Mouse (Mus musculus) lung, adult 2 months (tissue): ENCODE data around the gene Mgat4a. TPM values are rescaled to one million over a fixed set of nuclear protein-coding genes. Genes with fewer than 3 reads are reported as not detected.

ENCODE experiments used
- DNase-seq: peaks from one replicate; pipeline ENCODE4 v3.0.0; 2022
- H3K4me1 ChIP-seq: fragments of 200-500 bp; 2 replicates; pipeline ENCODE4 v1.6.1; 2011; ENCODE audit warnings: low read length; ENCODE audit not compliant: control insufficient read depth, insufficient read depth
- H3K4me3 ChIP-seq: fragments of 200-500 bp; replicated peaks from 2 replicates; pipeline ENCODE3; 2011; ENCODE audit warnings: low read depth, mild to moderate bottlenecking, control low read depth, low read length; ENCODE audit errors: extremely low read depth
- CTCF ChIP-seq: fragments of 200-500 bp; IDR thresholded peaks from 2 replicates; pipeline ENCODE4 v1.5.1; 2011; ENCODE audit warnings: mild to moderate bottlenecking, low read length, control low read depth; ENCODE audit not compliant: insufficient read depth
- POLR2A ChIP-seq: fragments of 200-500 bp; IDR thresholded peaks from 2 replicates; pipeline ENCODE4 v1.6.1; 2011; ENCODE audit warnings: low read depth, mild to moderate bottlenecking, control low read depth, low read length, borderline replicate concordance; ENCODE audit errors: extremely low read depth
- WGBS: fragments of 180-500 bp; shearing (Covaris S2); methylation state at CpG from one replicate; pipeline ENCODE4 v1.1.7; 2018; 5-methylcytosine and 5-hydroxymethylcytosine counted together
- polyA plus RNA-seq: library from polyadenylated mRNA; depleted of rRNA; stranded (reverse); fragments of >200 nt; gene quantifications from 2 replicates; pipeline ENCODE4 v1.2.3, GENCODE M21; 2012

The Mgat4a gene
- polyA plus RNA-seq, 1 experiment: 4.2 TPM

GRCm38 (mm10) chr1:37451270-37451669 is 89.5 kb downstream of the Mgat4a start:
- Histone ChIP-seq H3K4me1 (no peaks in the 10 kb centered on the region), H3K4me3 (no peak overlapping the region)
- DNase-seq: no peak
- WGBS: 90% methylated on average over 8 of the region's 8 CpGs
- no peak for TF ChIP-seq POLR2A
- no peak for TF ChIP-seq CTCF

DNA sequence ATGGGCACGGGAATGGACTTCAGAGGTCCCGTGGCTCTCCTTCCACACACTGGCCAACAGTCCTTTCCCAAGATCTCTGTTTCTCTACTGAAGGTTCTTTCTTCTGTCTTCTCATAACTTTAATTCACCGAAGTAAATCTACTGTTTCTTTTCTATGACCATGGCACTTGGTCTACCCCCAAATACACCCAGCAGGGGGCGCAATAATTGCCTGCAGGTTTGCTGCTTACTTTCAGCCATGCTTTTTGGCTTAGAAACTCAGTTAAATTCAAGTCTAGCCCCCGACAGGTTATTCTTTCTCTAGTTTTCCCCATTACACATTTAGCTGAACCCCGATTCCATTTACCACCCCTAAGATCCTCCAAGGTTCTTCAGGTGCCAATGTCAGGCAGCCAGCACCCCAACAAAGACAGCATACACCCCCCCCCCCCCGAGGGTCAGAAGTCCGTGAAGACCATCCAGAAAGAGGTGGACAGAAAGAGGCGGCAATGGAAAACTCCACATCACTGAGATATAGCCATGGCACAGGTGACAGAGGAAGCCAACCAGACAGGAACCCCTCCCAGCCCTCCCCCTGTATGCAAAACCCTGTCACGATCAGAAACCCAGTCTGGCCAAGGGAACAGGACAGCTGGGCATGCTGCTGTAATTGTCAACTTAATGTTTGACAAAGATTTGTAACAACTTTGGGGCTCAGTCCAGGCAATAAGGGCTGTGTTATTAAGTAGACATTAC is 92.3 kb downstream of the Mgat4a start:
- no peak overlapping the region for H3K4me3 ChIP-seq
- TF ChIP-seq POLR2A (no peak), CTCF (no peak)
- 73% methylated on average over 10 of the region's 10 CpGs for WGBS
- DNase-seq: peak; percentile 50
- H3K4me1 ChIP-seq: no peaks in the 10 kb centered on the region

DNA sequence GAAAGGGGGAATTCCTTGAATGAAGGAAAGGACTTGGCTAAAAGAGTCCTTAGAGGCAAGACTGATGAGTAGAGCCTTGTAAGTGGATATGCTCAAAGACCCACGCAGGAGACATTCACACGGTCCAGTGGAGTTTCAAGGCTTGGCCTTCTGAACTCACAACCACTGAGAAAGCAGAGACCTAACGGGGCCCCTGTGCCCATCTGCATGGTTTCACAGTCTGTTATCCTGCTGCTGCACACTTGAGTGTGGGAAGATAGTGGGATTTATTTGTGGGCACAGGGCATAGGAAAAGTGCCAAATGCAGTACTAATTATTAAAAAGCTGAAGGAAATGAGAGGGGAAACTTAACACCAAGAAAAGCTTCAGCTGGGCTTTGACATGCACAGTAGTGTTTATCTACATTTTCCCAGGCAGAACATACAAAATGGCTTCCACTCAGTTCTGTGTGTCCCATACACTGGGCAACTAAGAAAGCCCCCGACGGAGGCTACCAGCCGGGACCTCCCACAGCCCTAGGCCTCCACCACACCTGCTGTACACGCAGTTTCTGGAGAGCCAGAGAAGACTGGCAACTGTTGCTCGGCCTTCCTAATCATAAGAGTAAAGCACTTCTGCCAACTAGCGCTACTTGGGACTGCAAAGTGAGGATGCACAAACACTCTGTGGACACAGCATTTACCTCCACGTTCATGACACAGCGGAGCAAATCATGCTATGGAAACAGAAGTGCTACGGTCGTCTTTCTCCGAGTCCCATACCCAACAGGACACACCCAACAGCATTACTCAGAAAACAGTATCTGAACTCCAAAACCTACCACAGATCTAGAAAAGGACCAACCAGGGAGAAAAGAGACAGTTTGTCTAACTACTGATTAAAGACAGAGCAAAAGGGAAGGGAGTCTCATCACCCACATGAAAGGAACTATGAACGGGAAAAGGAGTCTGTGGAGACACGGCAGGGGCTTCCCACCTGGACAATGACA is 97.7 kb downstream of the Mgat4a start:
- DNase-seq: no peak
- H3K4me1 ChIP-seq: no peaks in the 10 kb centered on the region
- 94% methylated on average over 16 of the region's 16 CpGs for WGBS
- H3K4me3 ChIP-seq: no peak overlapping the region
- TF ChIP-seq CTCF (no peak), POLR2A (no peak)

GRCm38 (mm10) chr1:37436419-37436818 is 104.4 kb downstream of the Mgat4a start:
- H3K4me3 ChIP-seq: no peak overlapping the region
- no peak for DNase-seq
- TF ChIP-seq POLR2A (no peak), CTCF (no peak)
- 96% methylated on average over 3 of the region's 3 CpGs for WGBS
- H3K4me1 ChIP-seq: no peaks in the 10 kb centered on the region

- under 1% methylated on average over 40 of the region's 40 CpGs for WGBS
- Histone ChIP-seq H3K4me1 (peaks cover 6% of the 10 kb centered on the region), H3K4me3 (peak overlapping the region; percentile 95)
- no peak for DNase-seq
- TF ChIP-seq CTCF: no peak
- no peak for TF ChIP-seq POLR2A
Observed at GRCm38 (mm10) chr1:37430297-37430840, 110.4 kb downstream of the Mgat4a start.

DNA sequence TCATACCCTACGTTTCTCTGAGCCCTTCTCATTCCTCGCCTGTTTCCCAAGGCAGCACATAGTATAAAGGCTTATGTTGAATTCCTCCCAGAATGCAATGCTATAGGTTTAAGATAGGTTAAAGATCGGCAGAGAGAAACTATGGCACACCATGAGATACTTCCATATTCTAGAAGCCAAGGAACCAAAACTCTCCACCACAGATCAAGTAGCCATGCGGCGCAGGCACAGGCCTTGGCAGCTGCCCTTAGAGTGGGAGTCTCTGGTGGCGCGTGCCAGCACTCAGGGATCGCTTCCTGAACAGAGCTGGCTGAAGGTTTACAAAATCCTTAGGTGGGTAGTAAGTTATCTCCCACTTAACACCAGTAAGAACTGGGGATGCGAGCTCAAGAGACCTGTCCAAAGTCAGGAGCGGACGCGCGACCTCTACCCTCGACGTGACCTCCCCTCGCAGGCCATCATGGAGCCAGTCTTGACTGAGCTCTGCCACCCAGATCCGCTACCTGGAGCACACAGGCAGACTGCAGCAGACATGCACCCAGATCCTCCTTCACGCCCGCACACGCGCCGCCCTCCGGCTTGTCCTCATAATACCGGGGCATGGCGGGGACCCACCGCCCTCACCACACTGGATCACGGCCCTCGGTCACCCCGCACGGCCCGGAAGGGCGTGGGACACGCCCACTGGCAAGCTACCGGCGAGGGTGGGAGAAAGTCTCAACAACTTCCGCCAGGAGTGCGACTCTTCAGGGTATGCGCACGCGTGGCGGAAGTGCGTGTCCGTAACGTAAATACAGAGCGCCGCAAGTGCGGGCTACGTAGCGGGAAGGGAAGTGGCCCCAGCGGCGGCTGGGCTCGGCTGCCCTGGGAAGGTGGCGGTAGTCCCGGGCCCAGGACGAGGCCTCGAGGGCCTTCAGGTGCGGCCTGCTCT is 111.2 kb downstream of the Mgat4a start, which contains the start of the genes Coa5 and Unc50:
Gene Coa5 (minus strand): TSS at position 738 of the 931 bp plus-strand sequence.
Gene Unc50 (plus strand): TSS at position 774 of the 931 bp plus-strand sequence.
- TF ChIP-seq POLR2A (peak; percentile 82), CTCF (no peak)
- peak; percentile 96 for DNase-seq
- Histone ChIP-seq H3K4me1 (peaks cover 6% of the 10 kb centered on the region), H3K4me3 (peak within 1 kb of the TSS; percentile 95)
- WGBS: 2% methylated on average over 57 of the region's 57 CpGs

- Histone ChIP-seq H3K4me3 (no peak overlapping the region), H3K4me1 (peaks cover 6% of the 10 kb centered on the region)
- no peak for DNase-seq
- WGBS: 41% methylated on average over 2 of the region's 2 CpGs
- TF ChIP-seq CTCF: no peak
- TF ChIP-seq POLR2A: no peak
Observed at GRCm38 (mm10) chr1:37428911-37429310, 111.9 kb downstream of the Mgat4a start.

GRCm38 (mm10) chr1:37427144-37427875 is 113.5 kb downstream of the Mgat4a start:
- Histone ChIP-seq H3K4me3 (no peak overlapping the region), H3K4me1 (peaks cover 6% of the 10 kb centered on the region)
- 93% methylated on average over 8 of the region's 8 CpGs for WGBS
- no peak for DNase-seq
- TF ChIP-seq POLR2A (no peak), CTCF (no peak)

DNA sequence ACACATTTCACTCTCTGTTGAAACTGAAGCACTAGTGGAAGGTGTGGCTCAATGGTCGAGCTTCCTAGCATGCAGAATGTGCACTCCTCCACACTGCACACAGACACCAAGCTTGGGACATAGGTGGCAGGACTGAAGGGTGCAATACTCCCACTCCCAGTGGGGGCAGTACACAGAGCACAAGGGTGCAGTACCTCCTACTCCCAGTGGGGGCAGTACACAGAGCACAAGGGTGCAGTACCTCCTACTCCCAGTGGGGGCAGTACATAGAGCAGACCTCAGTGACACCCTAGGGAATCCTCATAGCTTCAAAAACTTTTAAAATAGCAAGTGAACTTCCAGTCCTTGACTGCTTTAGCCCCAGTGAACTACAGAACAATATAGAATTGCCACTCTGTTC is 121.4 kb downstream of the Mgat4a start:
- peak; percentile 14 for DNase-seq
- Histone ChIP-seq H3K4me3 (no peak overlapping the region), H3K4me1 (no peaks in the 10 kb centered on the region)
- TF ChIP-seq CTCF: peak; percentile 95
- TF ChIP-seq POLR2A: no peak
- WGBS: 91% methylated on average over 1 of the region's 1 CpGs
